Mouse (Mus musculus) heart, adult 8-10 months (tissue): Measurements from ENCODE around the gene Usp9x. TPM values are rescaled to one million over a fixed set of nuclear protein-coding genes. Genes with fewer than 3 reads are reported as not detected.

Experiments used
- DNase-seq: peaks from one replicate; pipeline ENCODE4 v3.0.0; 2022; ENCODE audit warnings: low spot score
- total RNA-seq, 4 experiments: library from RNA; stranded (reverse); gene quantifications; 2 replicates each; pipeline ENCODE4 v1.2.4; 2022

Usp9x gene
- total RNA-seq = 100 to 1,000 TPM; 152 to 199 (median 183) TPM

GRCm38 (mm10) chrX:13071241-13071775 is at the start of gene Usp9x:
Usp9x (plus strand) TSS chrX:13071498.
- peak; percentile 77 for DNase-seq

GRCm38 (mm10) chrX:13022547-13023310 is 48.6 kb upstream of the Usp9x start:
- DNase-seq = no peak

GRCm38 (mm10) chrX:13024539-13025202 is 46.6 kb upstream of the Usp9x start:
- DNase-seq = no peak

GRCm38 (mm10) chrX:13025286-13025685 is 46.0 kb upstream of the Usp9x start:
- no peak for DNase-seq

GRCm38 (mm10) chrX:13028156-13028555 is 43.1 kb upstream of the Usp9x start:
- DNase-seq = no peak

- no peak for DNase-seq
These were observed 41.3 kb upstream of the Usp9x start for GRCm38 (mm10) chrX:13029996-13030395.

- no peak for DNase-seq
These were observed 34.2 kb upstream of the Usp9x start for GRCm38 (mm10) chrX:13037085-13037484.

- peak; percentile 3 for DNase-seq
These were observed 32.1 kb upstream of the Usp9x start for GRCm38 (mm10) chrX:13039211-13039610.

- DNase-seq = no peak
These were observed 30.9 kb upstream of the Usp9x start for GRCm38 (mm10) chrX:13040391-13040790.

- peak; percentile 94 for DNase-seq
These were observed 29.6 kb upstream of the Usp9x start for GRCm38 (mm10) chrX:13041630-13042129.

- DNase-seq = no peak
These were observed 27.5 kb upstream of the Usp9x start for GRCm38 (mm10) chrX:13043780-13044179.

- no peak for DNase-seq
These were observed 26.6 kb upstream of the Usp9x start for GRCm38 (mm10) chrX:13044666-13045065.

- no peak for DNase-seq
These were observed 24.3 kb upstream of the Usp9x start for GRCm38 (mm10) chrX:13046893-13047435.

- peak; percentile 36 for DNase-seq
These were observed 23.5 kb upstream of the Usp9x start for GRCm38 (mm10) chrX:13047631-13048345.

GRCm38 (mm10) chrX:13054612-13055011 is 16.7 kb upstream of the Usp9x start:
- DNase-seq = no peak

- no peak for DNase-seq
These were observed 9.3 kb upstream of the Usp9x start for GRCm38 (mm10) chrX:13061961-13062360.

- no peak for DNase-seq
These were observed 6.9 kb upstream of the Usp9x start for GRCm38 (mm10) chrX:13064273-13064925.

- DNase-seq = no peak
These were observed 1.1 kb upstream of the Usp9x start for GRCm38 (mm10) chrX:13070206-13070572.

- DNase-seq = peak; percentile 84
These were observed 591 bp upstream of the Usp9x start for GRCm38 (mm10) chrX:13070573-13071240.

GRCm38 (mm10) chrX:13071776-13072460 is 620 bp downstream of the Usp9x start:
- peak; percentile 39 for DNase-seq
